Mouse (Mus musculus) G1E-ER4 (cell line): ENCODE data around the gene Atp2a3. TPM values are rescaled to one million over a fixed set of nuclear protein-coding genes. Genes with fewer than 3 reads are reported as not detected.

ENCODE experiments used
- GATA1 ChIP-seq: IDR thresholded peaks from one replicate; pipeline ENCODE4 v1.8.0; 2012; ENCODE audit warnings: low read length, inconsistent platforms
- polyA plus RNA-seq: library from polyadenylated mRNA; stranded (reverse); fragments of >175 nt; gene quantifications from 2 replicates; pipeline ENCODE4 v1.2.3, GENCODE M21; 2012

Atp2a3 gene
- 13.9 and 15.7 TPM in 2 replicates for polyA plus RNA-seq

DNA sequence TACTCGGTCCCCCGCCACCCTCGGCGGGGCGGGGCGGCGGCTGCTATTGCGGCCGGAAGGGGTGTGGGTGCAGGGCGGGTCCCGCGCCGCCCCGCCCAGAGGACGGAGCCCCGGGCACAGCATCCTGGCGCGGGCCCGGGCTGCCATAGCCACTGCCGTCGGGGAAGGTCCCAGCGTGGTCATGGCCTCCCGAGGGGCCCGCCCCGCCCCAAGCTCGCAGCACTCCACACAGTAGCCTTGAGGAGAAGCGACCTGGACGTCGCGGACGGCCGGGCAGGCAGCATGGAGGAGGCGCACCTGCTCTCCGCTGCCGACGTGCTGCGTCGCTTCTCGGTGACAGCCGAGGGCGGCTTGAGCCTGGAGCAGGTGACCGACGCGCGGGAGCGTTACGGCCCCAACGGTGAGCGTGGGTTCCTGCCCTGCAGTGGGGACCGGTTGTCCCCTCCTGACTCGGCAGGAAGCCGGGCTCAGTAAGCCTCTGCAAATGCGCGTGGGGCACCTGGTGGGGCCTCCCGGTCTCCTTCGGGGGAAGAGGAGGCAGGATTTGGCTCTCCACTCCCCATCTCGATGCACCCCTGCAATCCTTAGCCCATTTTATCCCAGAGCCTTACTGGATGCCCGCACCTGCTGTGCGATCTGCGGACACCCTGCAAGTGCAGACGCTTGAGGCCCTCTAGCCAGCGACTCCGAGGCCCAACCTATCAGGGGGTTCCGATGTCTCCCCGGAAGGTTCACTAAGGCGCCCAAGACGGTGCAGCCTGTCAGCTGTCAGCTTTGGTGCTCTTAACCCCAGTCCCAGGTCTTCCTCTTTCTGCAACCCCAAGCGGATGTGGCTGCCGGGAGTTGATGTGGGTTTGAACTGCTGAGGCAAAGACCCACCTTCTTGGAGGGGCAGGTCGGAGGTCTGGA is at the start of gene Atp2a3:
Gene Atp2a3 (plus strand): TSS at position 98 of the 909 bp plus-strand sequence.
- no peak for TF ChIP-seq GATA1

DNA sequence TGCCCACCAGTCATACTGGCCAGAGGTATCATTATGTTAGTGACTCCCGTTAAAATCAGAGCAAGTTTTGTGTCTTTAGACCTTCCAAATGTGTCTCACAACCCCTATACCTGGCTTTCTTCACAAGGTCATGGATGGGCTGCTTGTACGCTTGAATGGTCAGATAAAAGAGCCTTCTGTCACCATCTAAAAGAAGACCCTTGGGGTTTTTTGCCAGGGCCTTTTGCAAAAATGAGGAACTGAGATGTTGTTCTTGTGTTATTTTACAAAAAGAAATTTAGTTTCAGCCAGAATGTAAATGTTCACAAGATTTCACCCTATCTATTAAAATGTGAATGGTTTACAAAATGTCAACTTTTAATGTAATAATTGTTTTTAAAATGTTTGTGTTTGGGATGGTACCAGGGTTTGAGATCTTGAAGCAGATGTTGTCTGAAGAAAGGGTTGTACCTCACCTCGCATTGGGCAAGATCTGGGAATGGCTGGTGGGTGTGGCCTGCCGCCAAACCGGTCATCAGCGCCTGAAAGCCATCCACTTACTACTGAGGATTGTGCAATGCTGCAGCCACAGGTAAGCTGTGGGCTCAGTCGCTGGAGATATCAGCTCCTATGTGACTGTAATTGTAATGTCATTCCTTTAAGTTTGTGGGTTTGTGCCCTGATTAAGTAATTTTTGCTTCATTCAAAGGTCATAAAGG is 43.5 kb upstream of the Atp2a3 start:
- no peak for TF ChIP-seq GATA1

DNA sequence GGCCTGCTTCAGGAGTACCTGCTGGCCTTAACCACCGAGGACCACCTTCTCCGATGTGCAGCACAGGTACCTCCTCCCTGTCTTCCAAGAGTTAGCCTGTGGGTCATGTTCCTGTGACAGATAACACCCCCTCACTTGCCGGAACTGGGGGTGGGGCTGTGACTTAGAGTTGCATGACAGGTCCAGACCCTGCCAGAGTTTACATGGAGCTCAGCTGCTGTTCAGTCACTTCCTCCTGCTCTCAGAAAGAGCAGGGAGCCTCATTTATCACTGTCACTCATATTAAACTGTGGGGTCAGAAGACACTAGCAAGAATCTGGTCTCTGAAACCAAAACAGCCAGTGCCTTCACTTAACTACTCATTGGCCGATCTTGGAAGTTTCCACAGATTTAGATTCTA is 37.9 kb upstream of the Atp2a3 start:
- no peak for TF ChIP-seq GATA1

DNA sequence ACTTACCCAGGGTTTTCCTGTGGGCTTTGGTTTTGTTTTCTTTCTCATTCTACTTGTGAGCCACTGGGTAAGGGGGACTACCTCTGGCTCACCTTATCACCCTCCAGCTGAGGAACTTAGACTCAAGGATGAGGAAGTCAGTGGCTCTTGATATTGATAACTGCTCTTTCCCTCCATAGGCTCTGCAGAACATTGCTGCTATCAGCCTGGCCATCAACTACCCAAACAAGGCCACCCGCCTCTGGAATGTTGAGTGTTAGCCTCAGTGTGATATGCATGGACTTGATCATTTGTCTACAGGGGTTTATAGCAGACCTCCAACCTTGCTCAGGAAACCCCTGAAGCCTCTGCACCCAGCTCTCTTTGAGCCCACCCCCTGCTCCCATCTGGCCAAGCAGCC is 36.5 kb upstream of the Atp2a3 start:
- peak; percentile 62 for TF ChIP-seq GATA1

DNA sequence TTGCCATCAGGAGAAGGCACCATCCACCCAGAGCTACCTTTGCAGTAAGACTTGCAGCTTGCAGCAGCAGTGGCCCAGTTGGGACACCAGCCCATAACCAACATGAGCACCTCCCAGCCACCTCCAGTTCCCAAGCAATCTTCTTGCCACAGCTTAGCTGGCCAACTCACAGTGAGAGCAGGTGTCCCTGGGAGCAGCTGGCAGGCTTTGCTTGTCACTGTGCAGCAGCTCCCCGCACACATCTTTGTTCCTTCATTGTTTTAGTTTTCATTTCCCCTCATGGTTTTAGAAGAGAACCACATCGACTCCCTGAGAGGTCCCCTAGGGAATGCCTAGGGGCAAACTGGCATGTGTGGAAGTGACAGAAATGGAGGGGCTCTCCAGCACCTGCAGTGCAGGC is 35.9 kb upstream of the Atp2a3 start:
- no peak for TF ChIP-seq GATA1

DNA sequence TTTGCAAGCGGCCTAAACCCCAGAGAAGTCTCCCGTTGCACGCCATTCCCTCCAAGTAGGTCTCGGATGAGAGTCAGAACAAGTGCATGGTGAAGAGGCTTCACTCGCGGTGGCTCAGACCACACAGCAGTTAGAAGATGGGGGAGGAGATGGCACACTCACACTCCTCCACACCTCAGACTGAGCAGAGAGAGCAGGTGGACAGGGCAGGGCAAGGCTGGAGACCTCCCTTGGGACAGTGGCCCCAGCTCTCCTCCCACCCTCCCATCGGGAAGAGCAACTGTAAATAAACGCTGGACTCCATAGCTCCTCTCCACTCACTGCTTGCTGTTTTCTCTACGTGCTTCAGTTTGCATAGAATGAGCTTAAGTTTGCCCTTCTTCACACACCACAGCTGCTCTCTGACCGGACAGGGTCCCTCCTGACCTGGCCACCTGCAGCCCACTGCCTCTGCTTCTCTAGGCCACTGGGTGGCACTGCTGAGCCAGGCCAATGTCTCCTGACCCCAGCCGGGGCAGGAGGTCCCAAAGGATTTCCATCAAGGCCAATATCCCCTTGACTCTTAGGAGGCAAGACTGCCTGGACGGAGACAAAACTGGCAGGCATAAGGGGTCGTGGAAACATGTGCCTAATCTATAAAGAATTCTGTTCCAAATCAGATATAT is 34.6 kb upstream of the Atp2a3 start:
- TF ChIP-seq GATA1: no peak

DNA sequence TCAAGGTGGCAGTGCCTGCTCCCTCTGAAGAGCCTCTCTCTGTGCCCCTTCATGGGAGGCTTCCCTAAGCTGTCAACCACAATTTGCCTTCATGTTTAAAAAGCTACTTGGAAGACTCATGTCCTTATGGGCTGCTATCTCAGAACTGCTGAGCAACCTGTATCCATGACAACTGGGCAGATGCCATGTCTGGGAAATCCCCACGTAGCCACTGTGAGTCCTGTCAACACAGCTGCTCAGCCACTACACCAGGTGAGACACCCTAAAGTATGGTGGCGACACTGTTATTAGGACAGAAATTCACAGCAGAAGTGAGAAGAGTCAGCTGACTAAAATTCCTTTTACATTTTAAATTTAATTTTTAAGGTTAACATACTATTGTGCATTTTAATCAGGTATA is 32.5 kb upstream of the Atp2a3 start:
- TF ChIP-seq GATA1: no peak

DNA sequence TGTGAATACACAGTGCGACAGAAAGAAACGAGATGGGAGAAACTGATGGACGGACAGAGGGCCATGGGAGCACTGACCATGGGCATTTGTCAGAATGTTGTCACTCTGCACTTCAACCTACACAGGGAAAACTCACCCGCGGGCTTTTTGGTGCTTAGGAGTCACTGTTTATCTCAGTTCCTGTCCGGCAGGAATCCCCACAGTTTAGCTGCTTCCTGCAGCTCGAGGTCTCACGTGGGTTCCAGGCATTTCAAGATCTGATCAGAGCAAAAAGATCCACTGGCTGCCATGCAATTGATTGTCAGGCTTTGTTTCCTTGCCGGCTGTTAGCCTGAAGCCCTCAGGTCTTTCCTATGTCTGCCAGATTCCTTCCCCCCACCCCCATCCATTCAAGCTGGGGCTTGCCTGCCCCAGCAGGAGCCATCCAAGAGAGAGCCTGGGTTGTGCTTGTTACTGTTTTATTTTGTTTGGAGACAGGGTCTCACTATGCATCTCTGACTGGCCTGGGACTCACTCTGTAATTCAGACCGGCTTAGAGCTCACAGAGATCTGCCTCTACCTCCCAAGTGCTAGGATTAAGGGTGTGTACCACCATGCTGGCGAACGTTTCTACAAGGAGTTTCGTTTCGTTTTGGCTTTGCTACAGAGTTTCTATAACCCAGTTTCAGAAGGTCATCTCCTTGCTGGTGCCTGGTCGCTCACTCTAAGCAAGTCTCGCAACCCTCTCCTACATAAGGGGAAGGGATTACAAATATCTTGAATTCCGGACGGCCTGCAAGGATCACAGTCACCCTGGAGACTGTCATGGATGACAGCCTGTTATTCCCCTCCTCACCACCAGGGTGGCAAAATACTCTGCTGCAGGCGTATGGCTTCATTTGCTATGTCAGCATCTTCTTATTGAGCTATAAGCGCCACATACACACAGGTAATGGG is 20.5 kb upstream of the Atp2a3 start:
- TF ChIP-seq GATA1: no peak

DNA sequence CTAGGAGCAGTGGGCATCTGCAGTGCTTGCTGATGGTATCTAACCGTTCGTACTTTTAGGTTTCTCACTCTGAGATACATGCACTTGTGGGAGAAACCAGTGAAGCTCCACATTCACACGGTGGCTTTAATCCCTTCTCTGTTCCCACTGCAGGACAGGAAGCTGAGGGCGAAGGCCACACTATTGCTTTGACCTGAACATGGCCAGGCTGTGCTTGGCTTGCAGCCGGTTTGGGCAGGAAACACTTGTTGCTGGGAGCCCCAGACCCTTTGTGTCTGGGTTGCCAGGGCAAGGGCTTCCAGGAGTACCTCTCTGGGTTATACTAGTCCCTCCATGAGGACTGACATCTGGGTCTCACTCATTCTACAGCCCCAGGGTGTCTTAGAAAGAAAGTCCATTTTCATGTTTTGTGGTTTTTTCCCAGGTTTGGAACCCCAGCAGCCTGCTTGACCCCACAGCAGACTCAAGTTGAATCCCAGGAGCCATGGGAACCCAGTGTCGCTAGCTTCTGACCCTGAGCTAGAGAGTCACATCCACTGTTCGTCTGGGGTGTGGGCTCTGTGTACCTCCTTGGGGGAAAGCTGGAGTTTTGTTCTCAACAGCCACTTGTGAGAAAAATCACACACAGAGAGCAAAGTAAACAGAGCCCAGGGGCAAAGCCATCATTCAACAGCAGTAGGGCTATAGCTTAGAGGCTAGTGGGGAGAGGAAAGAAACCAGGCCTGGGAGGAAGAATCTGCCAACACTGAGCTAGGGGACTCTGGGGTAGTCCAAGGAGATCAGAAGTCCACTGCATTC is 15.8 kb upstream of the Atp2a3 start:
- no peak for TF ChIP-seq GATA1

DNA sequence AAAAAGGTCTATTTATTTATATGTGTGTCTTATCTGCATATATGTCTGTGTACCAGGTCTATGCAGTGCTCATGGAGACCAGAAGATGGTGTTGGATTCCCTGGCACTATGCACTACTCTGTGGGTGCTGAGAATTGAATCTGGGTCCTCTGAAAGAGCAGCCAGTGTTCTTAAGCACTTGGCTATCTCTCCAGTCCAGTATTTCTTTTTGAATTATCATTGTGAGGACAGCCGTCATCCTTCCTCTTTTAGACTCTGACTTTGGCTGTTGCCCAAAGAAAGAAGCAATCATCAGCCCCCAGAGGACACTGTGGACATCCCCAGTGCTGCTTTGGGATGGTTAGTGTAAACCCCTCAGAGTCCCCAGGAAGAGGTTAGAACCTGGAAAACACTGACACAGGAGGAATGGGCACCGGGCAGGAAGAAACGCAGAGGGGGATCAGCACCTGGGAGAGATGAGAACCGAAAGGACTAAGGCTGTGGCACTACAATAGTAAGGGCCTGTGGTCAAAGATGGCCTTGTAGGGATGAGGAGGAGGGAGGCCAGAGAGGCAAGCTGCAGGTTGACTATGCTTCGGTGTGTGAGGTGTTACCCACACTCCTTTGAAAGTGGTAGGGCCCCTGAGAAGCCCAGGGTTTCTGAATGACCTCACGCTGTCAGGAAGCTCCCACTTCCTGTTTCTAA is 15.0 kb upstream of the Atp2a3 start:
- TF ChIP-seq GATA1: no peak

DNA sequence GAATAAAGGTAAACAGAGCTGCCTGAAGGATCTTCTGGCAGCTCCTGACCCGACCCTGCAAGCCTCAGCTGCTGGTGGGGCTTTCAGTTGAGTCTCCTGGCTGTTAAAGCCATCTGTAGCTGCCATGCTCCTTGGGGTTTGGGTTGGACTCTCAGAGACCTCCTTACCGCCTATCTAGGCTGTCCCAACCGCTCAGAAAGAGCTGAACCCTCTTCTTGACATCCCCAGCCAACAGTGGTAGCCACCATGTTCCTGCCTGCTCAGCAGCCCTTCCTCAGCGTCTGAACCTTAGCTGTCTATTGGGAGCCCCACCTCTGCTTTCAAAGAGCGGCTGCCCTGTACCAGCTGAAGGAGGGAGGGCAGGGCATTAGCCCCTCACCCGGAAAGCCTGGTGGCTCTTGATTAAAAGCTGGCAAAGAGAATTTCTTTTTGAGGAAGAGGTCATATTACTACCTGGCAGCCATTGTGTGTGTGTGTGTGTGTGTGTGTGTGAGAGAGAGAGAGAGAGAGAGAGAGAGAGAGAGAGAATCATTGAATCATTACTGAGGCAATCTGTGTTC is 14.3 kb upstream of the Atp2a3 start:
- TF ChIP-seq GATA1: no peak

DNA sequence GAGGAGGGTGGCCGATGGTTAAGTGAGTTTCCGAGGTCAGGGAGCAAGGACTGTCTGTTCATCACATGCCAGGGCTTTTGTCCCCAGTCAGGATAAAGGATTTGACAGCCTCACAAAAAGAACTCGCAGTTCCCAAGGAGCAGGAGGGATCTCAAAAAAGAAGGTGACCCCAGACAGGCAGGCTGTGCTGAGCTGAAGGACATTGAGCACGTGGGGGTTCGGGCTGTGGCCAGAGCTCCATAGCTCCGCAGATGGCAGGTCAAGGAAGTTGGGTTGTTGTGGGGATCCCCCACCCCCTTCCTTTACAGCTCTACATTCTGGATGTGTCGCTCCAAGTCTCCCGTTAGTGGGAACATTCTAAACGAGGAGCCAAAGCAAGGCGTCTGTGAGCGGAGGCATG is 13.1 kb upstream of the Atp2a3 start:
- no peak for TF ChIP-seq GATA1

DNA sequence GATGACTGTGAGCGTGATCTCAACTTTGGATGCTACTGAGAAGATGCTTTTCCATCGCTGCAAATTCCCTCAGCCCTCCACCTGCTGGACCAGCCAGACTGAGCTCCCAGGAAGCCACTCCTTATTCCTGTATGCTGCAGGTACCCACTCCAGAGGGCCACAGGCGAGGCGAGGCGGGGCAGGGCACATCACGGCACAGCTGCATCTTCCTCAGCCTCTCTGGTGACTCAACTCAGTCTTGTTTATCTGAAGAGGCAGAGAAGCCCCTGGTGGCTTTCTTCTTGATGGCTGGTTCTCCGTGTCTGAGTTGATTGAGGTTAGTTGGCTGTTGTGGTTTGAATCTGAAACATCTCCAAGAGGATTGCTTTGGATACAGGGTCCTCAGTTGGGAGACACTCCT is 12.7 kb upstream of the Atp2a3 start:
- no peak for TF ChIP-seq GATA1
